12 mouse cellular contexts compared by ENCODE assay signal in the genomic region with DNA sequence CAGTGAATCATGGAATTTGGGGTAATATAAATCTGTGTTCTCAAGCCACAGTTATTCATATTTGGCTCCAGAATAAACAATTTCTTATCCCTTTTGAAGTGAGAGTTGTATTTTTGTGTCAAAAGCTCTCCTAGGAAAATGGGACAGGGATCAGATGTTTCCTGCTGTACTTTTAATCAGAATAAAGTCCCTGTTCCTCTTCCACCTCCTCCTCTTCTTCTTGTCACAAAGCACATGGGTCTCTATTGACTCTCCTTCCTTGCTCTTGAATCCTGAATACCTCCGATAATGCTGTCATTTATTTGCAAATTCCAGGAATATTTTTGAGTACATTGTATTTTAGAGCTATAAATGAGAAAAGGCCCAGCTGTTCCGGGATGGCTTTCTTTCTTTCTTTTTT.
"Had no signal": no experiment of that assay in that cellular context is flagged by ENCODE, and none has a peak within 500 bp of the region (broad histone marks: within the 10 kb centered on the region; RNA-seq: fewer than 3 reads in every experiment).

No protein-coding gene starts in this region.

- DNase-seq: kidney, adult 11 months; left cerebral cortex, postnatal 4 days; midbrain, embryonic 14.5 days; right cerebral cortex, adult 18-20 months; right cerebral cortex, postnatal 25 days; thymus, postnatal 36 days had no signal

- H3K36me3 ChIP-seq: limb, embryonic 13.5 days; neural tube, embryonic 15.5 days had no signal

- H3K4me2 ChIP-seq: limb, embryonic 13.5 days; neural tube, embryonic 15.5 days had no signal

- H3K4me3 ChIP-seq: limb, embryonic 13.5 days; myocyte; neural tube, embryonic 15.5 days had no signal

- H3K27me3 ChIP-seq: neural tube, embryonic 15.5 days had no signal

- ATAC-seq: hindbrain, embryonic 16.5 days; lung, postnatal 0 days had no signal

- H3K9ac ChIP-seq: limb, embryonic 13.5 days; liver, embryonic 14.5 days; neural tube, embryonic 15.5 days had no signal

- H3K9me3 ChIP-seq: neural tube, embryonic 15.5 days had no signal

- H3K27ac ChIP-seq: limb, embryonic 13.5 days; liver, embryonic 14.5 days; neural tube, embryonic 15.5 days had no signal

- H3K4me1 ChIP-seq: limb, embryonic 13.5 days; neural tube, embryonic 15.5 days had no signal
